Comparison of ENCODE assay signal across 8 mouse cellular contexts in genomic region chrX:169879481-169880362, GRCm38 (mm10).
DNase-seq lines count a peak whose midpoint lies in the region; ATAC-seq lines count a peak whose summit lies in the region.

No protein-coding gene starts in this region.

- no peaks in the 10 kb centered on the region for H3K9me3 ChIP-seq in intestine, embryonic 14.5 days (ENCODE audit: control insufficient read depth, low read length)
- H3K9me3 ChIP-seq in megakaryocyte, embryonic 14.5 days: no peaks in the 10 kb centered on the region

- ATAC-seq in intestine, embryonic 14.5 days (replicated peaks; ENCODE audit: low FRiP score, low TSS enrichment, low read depth): peak; percentile 88

- intact Hi-C loops in gastrocnemius, postnatal 36 days (cut with DNase I): loop anchor here (5.0 kb wide), 1 partner anchor 88 kb away; no protein-coding TSS in a partner anchor
- intact Hi-C loops in left cerebral cortex, postnatal 14 days (cut with DNase I): no loop called here

- H3K4me1 ChIP-seq in intestine, embryonic 14.5 days (replicated peaks; ENCODE audit: control insufficient read depth, insufficient read depth, low read length): no peaks in the 10 kb centered on the region
- H3K4me1 ChIP-seq in megakaryocyte, embryonic 14.5 days: peaks cover 8% of the 10 kb centered on the region

- no peaks in the 10 kb centered on the region for H3K36me3 ChIP-seq in intestine, embryonic 14.5 days (ENCODE audit: control insufficient read depth, insufficient read depth, low read length)
- H3K36me3 ChIP-seq in megakaryocyte, embryonic 14.5 days (replicated peaks; ENCODE audit: low read length): no peaks in the 10 kb centered on the region

- peak; percentile 77 for DNase-seq in adrenal gland, adult 8-10 months
- peak; percentile 82 for DNase-seq in embryo, embryonic 10.5 days (ENCODE audit: low spot score)
- DNase-seq in gastrocnemius, postnatal 36 days: peak; percentile 61 to 67
- peak; percentile 67 for DNase-seq in intestine, embryonic 14.5 days (ENCODE audit: low spot score)
- DNase-seq in left cerebral cortex, postnatal 14 days (ENCODE audit: low spot score in 2 of 2): peak; percentile 22 to 61
- peak; percentile 29 for DNase-seq in right cerebral cortex, postnatal 14 days
- no peak for DNase-seq in spleen, adult 12 weeks (ENCODE audit: low spot score)

- WGBS in intestine, embryonic 14.5 days: 11% methylated on average over 36 of the region's 36 CpGs

- peak overlapping the region; percentile 55 for H3K4me2 ChIP-seq in intestine, embryonic 14.5 days (ENCODE audit: low read length)

- H3K27ac ChIP-seq in intestine, embryonic 14.5 days (ENCODE audit: low read depth): peak overlapping the region; percentile 73

- H3K9ac ChIP-seq in intestine, embryonic 14.5 days (ENCODE audit: low read length): peak overlapping the region; percentile 51

- peak overlapping the region; percentile 49 for H3K4me3 ChIP-seq in intestine, embryonic 14.5 days (ENCODE audit: low read depth, low read length)
- H3K4me3 ChIP-seq in megakaryocyte, embryonic 14.5 days (replicated peaks): peak overlapping the region; percentile 89

- H3K27me3 ChIP-seq in intestine, embryonic 14.5 days (replicated peaks; ENCODE audit: control insufficient read depth, insufficient read depth, low read length): peaks cover 2% of the 10 kb centered on the region; the same call in 1 of the 2 replicates
- peaks cover 39% of the 10 kb centered on the region for H3K27me3 ChIP-seq in megakaryocyte, embryonic 14.5 days (replicated peaks)
